Mouse (Mus musculus): ENCODE measurements around the gene Mxra8. TPM values are rescaled to one million over a fixed set of nuclear protein-coding genes. Genes with fewer than 3 reads are reported as not detected.

Gene Mxra8
- total RNA-seq (2021) (10 to 100 TPM; 36.9 to 55.5 TPM), polyA plus RNA-seq (2012; rRNA removed) (164 and 185 TPM in 2 replicates)
- long read RNA-seq, partial matches to known transcripts = 5 of 23 reads
- long read RNA-seq, other reads (novel, unspliced or antisense) = 18 of 23 reads

DNA sequence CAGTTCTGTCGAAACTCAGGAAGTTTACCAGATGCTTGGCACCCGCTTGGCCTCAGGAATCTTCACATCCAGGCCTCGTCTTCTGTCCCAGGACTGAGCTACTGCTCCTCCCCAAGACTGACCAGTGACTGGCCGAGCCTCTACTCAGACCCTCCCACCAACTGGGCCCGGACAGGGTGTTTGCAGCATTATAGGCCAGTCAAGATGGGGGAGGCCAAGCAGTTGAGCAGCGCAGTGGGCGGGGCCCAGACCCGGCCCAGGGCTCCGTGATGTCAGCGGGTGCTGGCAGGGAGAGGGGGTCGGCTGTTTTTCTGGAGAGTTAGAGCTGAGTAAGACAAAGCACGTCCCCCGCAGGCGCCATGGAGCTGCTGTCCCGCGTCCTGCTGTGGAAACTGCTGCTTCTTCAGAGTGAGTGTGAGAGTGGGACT is at the start of gene Mxra8:
TSS of gene Mxra8 (plus strand) at position 198 of the 428 bp plus-strand sequence.
- DNase-seq = peak; percentile 88

DNA sequence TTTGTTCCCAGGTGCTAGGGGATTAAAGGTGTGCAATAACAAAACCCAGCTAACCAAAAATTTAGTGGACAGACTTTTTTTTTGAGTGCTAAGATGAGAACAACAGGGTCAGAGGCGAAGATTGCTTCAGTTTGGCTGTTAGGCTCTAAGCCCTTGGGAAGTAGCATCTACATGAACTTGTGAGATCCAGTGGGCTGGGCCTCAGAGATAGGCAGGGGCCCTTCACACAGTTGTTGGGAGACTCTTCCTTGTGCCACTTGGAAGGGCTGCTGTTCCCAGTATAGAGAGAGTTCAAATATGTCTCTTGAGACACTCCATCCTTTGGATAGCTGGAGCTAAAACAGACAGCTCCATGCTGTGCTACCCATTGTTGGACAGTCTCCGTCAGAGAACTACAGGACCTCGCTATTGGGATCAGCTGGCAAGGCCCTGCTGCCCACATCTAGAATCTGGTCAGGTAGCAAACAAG is 49.4 kb upstream of the Mxra8 start, which contains the start of gene Ankrd65:
TSS of gene Ankrd65 (plus strand) at position 419 of the 469 bp plus-strand sequence.
- DNase-seq = no peak

GRCm38 (mm10) chr4:155790650-155791161 is 48.8 kb upstream of the Mxra8 start:
- DNase-seq = no peak

- DNase-seq = no peak
Observed at GRCm38 (mm10) chr4:155791240-155791933, 48.1 kb upstream of the Mxra8 start.

GRCm38 (mm10) chr4:155793730-155794129 is 45.8 kb upstream of the Mxra8 start:
- no peak for DNase-seq

DNA sequence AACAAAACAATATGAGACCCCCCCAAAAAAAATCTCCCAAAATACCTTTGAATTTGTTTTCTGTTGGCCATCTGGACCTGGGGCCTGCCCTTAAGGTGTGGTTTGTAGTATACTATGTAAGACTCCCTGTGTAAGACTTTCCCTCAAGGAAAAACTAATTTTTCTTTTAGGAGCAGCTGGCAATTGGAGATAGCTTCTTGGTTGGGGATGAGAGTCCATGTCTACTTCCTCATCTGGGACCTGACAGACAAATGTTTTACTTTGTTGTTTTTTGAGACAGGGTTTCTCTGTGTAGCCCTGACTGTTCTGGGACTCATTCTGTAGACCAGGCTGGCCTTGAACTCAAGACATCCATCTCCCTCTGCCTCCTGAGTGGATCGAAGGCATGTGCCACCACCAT is 37.4 kb upstream of the Mxra8 start:
- DNase-seq = no peak

DNA sequence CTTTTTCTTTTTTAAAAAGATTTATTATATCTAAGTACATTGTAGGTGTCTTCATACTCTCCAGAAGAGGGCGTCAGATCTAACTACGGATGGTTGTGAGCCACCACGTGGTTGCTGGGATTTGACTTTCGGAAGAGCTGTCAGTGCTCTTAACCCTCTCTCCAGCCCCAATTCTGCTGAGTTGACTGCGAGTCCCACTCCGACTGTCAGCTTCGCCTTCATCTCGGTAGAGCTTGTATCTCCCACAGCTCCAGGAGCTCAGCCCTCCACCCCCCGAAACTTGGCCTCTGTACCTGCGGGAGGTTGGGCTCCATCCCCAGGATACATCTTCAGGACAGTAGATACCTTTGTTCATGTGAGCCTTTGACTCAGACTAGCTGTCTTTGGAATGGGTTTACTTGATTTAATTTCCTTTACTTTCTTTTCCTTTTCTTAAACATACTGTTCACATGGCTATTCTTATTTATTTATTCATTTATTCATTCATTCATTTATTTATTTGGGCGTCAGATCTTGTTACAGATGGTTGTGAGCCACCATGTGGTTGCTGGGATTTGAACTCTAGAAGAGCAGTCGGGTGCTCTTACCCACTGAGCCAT is 36.6 kb upstream of the Mxra8 start, which contains the start of gene Mrpl20:
TSS of gene Mrpl20 (plus strand) at position 138 of the 599 bp plus-strand sequence.
- no peak for DNase-seq

DNA sequence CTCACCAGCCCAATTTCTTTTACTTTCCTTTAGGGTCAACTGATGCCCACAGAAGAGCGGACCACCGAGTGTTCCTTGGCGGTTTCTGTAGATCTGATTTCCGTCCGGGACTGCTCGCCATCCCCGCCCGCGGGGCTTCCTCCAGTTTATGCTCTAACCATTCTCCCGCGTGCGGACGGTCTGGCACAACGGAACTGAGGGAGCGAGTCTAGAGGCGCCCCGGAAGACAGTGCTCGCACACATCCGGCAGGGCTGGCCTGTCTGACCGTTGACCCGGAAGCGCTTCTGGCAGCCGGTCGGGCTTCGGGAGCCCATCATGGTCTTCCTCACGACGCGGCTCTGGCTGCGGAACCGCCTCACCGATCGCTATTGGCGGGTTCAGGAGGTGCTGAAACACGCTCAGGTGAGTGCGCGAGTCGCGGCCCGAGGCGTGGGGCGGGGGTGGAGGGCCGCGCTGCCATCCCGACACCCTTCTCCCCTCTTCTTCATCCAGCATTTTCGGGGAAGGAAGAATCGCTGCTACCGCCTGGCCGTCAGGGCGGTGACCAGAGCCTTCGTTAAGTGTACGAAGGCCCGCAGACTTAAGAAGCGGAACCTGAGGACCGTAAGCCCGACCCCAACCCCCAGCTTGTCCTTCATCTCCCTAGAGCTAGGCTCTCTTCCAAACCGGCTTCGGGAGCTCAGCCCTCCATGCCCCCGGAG is 36.0 kb upstream of the Mxra8 start:
- DNase-seq = peak; percentile 96

GRCm38 (mm10) chr4:155807841-155808240 is 31.6 kb upstream of the Mxra8 start:
- DNase-seq = no peak

GRCm38 (mm10) chr4:155811929-155812664 is 27.4 kb upstream of the Mxra8 start, which contains the start of gene Ccnl2:
Ccnl2 (plus strand) TSS chr4:155812489.
- DNase-seq = peak; percentile 96

- DNase-seq = peak; percentile 54
Observed at GRCm38 (mm10) chr4:155812665-155813181, 26.8 kb upstream of the Mxra8 start.

DNA sequence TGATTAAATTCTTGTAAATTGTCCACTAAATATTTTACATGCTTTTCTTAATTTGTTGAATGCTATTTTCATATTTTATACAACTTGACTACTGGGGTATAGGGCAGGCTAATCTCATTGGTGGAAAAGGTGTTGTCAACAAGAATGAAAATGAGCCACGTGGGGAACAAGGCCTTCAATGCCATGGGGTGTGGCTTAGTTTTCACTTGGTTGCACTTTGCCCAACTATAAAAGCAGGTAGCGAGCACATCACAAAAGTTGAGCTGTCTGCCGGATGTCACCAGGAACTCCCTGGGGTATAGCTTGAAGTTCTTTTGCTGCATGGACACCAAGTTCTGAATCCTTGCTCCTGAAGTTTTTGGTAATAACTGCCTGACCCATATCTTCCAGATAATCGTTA is 21.9 kb upstream of the Mxra8 start:
- no peak for DNase-seq

- DNase-seq = no peak
Observed at GRCm38 (mm10) chr4:155821025-155821424, 18.5 kb upstream of the Mxra8 start.

GRCm38 (mm10) chr4:155823443-155823842 is 16.0 kb upstream of the Mxra8 start:
- peak; percentile 52 for DNase-seq

DNA sequence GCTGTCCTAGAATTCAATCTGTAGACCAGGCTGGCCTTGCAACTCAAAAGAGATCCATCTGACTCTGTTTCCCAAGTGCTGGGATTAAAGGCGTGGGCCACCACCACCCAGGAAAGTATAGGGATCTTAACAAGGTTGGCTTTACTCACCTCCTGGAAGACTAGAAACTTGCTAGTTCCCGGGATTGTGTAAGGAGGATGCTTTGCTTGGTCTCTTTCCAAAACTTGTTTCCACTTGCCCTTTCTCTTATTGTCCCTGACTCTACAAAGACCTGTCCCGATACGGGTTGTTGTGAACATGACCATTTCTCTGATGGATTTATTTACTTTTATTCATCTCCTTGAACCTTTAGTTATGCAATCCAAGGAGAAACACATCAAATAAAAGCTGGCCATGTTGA is 9.6 kb upstream of the Mxra8 start:
- DNase-seq = no peak

DNA sequence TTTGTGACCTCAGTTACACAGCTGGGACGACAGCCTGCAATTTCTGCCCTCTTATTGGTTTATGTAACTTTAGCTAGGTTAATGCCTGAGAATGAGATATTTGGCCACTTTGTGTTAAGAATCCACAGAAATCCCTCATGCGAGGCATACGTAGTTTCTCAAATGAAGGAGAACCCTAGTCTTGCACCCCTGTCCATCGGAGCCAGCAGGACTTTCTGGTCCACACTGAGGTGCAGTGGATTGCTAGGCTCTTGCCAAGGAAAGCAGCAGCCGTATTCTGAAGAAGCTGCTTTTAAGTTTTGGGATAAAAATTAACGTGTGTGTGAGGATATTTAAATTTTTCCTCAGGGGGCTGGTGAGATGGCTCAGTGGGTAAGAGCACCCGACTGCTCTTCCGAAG is 8.9 kb upstream of the Mxra8 start:
- no peak for DNase-seq

DNA sequence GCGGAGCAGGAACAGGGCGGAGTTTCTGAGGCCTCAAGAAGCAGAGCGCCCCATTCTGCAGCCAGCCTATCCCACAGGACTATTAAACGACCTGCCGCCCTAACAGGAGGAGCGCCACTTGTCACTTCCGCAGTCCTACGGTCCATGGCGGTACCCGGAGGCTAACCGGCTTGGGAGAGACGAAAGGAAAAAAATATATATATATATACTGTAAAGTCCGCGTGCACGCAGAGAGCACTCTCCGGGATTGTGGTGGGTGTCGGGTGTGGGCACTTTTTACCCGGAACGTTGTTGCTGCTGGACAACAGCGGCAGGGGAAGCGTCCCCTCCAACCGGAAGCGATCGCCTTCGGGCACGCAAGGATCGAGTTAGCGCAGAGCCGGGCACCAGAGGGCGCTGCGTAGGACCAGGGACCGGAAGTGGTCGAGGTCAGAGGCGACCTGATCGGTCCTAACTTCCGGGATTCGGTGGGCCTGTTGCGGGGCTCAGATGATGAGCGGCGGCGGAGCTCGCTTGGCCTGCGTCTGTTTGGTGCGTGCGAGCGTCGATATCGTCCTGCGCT is 8.2 kb upstream of the Mxra8 start, which contains the start of gene Aurkaip1:
TSS of gene Aurkaip1 (plus strand) at position 68 of the 562 bp plus-strand sequence.
- DNase-seq = peak; percentile 97

GRCm38 (mm10) chr4:155831831-155832230 is 7.6 kb upstream of the Mxra8 start:
- DNase-seq = no peak

GRCm38 (mm10) chr4:155832321-155832720 is 7.2 kb upstream of the Mxra8 start:
- DNase-seq = no peak

GRCm38 (mm10) chr4:155833234-155833633 is 6.2 kb upstream of the Mxra8 start:
- no peak for DNase-seq

DNA sequence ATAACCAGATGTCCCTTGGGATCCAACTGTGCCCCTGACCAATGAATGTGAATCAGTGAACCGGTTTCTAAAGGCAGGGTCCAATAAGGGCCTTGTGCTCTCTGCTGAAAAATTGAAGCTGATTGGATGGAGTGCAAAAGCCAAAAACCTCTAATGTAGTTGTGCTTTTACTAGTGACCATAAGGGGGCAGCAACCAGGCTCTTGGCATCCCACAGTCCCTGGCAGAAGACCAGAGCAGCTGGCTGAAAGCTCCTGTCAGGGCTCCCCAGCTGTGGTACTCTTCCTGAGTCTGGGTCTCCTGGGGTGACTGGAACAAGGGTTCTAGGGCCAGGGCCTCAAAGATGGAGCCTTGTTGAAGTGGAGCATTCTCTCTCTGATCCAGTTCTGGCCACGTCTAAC is 5.6 kb upstream of the Mxra8 start:
- peak; percentile 87 for DNase-seq
